11 mouse cellular contexts compared by ENCODE assay signal in the genomic region with DNA sequence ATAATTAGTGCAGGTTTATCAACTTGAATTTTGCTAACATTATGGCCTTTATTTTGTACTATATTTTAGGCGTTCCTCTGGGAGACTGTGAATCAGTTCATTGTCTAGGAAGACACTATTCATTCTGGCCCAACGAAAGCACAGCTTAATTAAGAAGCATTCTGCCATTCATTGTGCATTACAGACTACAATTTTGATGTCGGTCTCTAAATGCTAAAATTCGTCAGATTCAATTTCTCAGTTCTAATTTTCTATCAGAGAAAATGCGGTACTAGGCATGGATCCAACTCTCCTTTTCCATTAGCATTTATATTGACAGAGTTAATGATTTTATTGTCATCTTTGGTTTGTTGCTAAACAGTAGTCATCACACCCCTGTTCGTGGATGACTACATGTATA.
"Had no signal": no experiment of that assay in that cellular context is flagged by ENCODE, and none has a peak within 500 bp of the region (broad histone marks: within the 10 kb centered on the region; RNA-seq: fewer than 3 reads in every experiment).

No protein-coding gene starts in this region.

- H3K9ac ChIP-seq: kidney, embryonic 15.5 days; limb, embryonic 13.5 days; liver, embryonic 14.5 days; midbrain, embryonic 15.5 days; neural tube, embryonic 12.5 days had no signal

- H3K27me3 ChIP-seq: kidney, embryonic 15.5 days; limb, embryonic 13.5 days; midbrain, embryonic 15.5 days; neural tube, embryonic 12.5 days had no signal

- H3K27ac ChIP-seq: kidney, embryonic 15.5 days; limb, embryonic 13.5 days; liver, embryonic 14.5 days; midbrain, embryonic 15.5 days; neural tube, embryonic 12.5 days; stomach, postnatal 0 days had no signal

- H3K36me3 ChIP-seq: kidney, embryonic 15.5 days; limb, embryonic 13.5 days; midbrain, embryonic 15.5 days; neural tube, embryonic 12.5 days had no signal

- DNase-seq: kidney, postnatal 14 days; left cerebral cortex, postnatal 4 days; lung, adult 18-20 months; lung, postnatal 36 days; thymus, postnatal 4 days had no signal

- H3K9me3 ChIP-seq: kidney, embryonic 15.5 days; limb, embryonic 13.5 days; midbrain, embryonic 15.5 days; neural tube, embryonic 12.5 days had no signal

- H3K4me1 ChIP-seq: kidney, embryonic 15.5 days; limb, embryonic 13.5 days; neural tube, embryonic 12.5 days had no signal

- H3K4me3 ChIP-seq: kidney, embryonic 15.5 days; limb, embryonic 13.5 days; midbrain, embryonic 15.5 days; neural tube, embryonic 12.5 days had no signal

- H3K4me2 ChIP-seq: kidney, embryonic 15.5 days; limb, embryonic 13.5 days; midbrain, embryonic 15.5 days; neural tube, embryonic 12.5 days had no signal
